Mouse (Mus musculus) myocyte (in vitro differentiated cells): ENCODE data around the gene 1810043G02Rik. TPM values are rescaled to one million over a fixed set of nuclear protein-coding genes. Genes with fewer than 3 reads are reported as not detected.
A peak's percentile ranks its signal among the peaks of the same experiment; 100 is the strongest.

Source experiments
- H3K27me3 ChIP-seq: one replicate; pipeline ENCODE4 v1.6.1; 2011; ENCODE audit not compliant: control insufficient read depth, insufficient read depth, insufficient read length
- H3K36me3 ChIP-seq: one replicate; pipeline ENCODE4 v1.6.1; 2011; ENCODE audit not compliant: control insufficient read depth, insufficient read depth
- H3K4me2 ChIP-seq: one replicate; pipeline ENCODE4 v1.6.1; 2011; ENCODE audit warnings: low read depth, control low read depth
- H3K4me3 ChIP-seq: one replicate; pipeline ENCODE4 v1.5.1; 2011; ENCODE audit warnings: mild to moderate bottlenecking, control low read depth, moderate library complexity
- H3K79me2 ChIP-seq: one replicate; pipeline ENCODE4 v1.6.1; 2011; ENCODE audit not compliant: control insufficient read depth, insufficient read depth
- H3ac ChIP-seq: one replicate; pipeline ENCODE4 v1.6.1; 2011; ENCODE audit not compliant: control insufficient read depth, insufficient read length
- CEBPB ChIP-seq: IDR thresholded peaks from 2 replicates; pipeline ENCODE4 v1.6.1; 2011; ENCODE audit warnings: mild to moderate bottlenecking, moderate library complexity; ENCODE audit not compliant: poor library complexity, insufficient read depth, severe bottlenecking
- E2F4 ChIP-seq: IDR thresholded peaks from one replicate; pipeline ENCODE4 v1.6.1; 2011; ENCODE audit warnings: mild to moderate bottlenecking, control low read depth, moderate library complexity; ENCODE audit not compliant: insufficient read depth
- MAX ChIP-seq: IDR thresholded peaks from one replicate; pipeline ENCODE4 v1.6.1; 2011; ENCODE audit warnings: low read depth, mild to moderate bottlenecking, control low read depth
- MYOD1 ChIP-seq, 3 experiments: IDR thresholded peaks; one replicate each; pipeline ENCODE4 v1.6.1; 2011; ENCODE audit warnings: control low read depth in 2 of 3, low read depth in 2 of 3, mild to moderate bottlenecking in 2 of 3, moderate library complexity in 1 of 3; ENCODE audit not compliant: insufficient read length in 2 of 3, control insufficient read depth in 1 of 3
- MYOG ChIP-seq, 3 experiments: IDR thresholded peaks; one replicate each; pipeline ENCODE4 v1.6.1; 2011; ENCODE audit warnings: control low read depth in 2 of 3, low read depth in 2 of 3, mild to moderate bottlenecking in 2 of 3; ENCODE audit not compliant: insufficient read length in 2 of 3, control insufficient read depth in 1 of 3, insufficient read depth in 1 of 3
- POLR2A ChIP-seq: IDR thresholded peaks from one replicate; pipeline ENCODE4 v1.6.1; 2011; ENCODE audit warnings: low read depth, mild to moderate bottlenecking, control low read depth, moderate library complexity; ENCODE audit not compliant: insufficient read length
- POLR2AphosphoS2 ChIP-seq: IDR thresholded peaks from one replicate; pipeline ENCODE4 v1.6.1; 2011; ENCODE audit warnings: low read depth, control low read depth; ENCODE audit not compliant: insufficient read length
- REST ChIP-seq: IDR thresholded peaks from one replicate; pipeline ENCODE4 v1.6.1; 2011; ENCODE audit warnings: mild to moderate bottlenecking, control low read depth, moderate library complexity; ENCODE audit not compliant: insufficient read depth, insufficient read length
- SRF ChIP-seq: IDR thresholded peaks from one replicate; pipeline ENCODE4 v1.6.1; 2011; ENCODE audit warnings: low read depth; ENCODE audit not compliant: control insufficient read depth, insufficient read length
- TCF12 ChIP-seq: IDR thresholded peaks from one replicate; pipeline ENCODE4 v1.6.1; 2011; ENCODE audit warnings: mild to moderate bottlenecking, control low read depth; ENCODE audit not compliant: poor library complexity, insufficient read depth, severe bottlenecking
- TCF3 ChIP-seq: IDR thresholded peaks from one replicate; pipeline ENCODE4 v1.6.1; 2011; ENCODE audit warnings: low read depth, control low read depth; ENCODE audit not compliant: insufficient read length
- USF1 ChIP-seq: IDR thresholded peaks from one replicate; pipeline ENCODE4 v1.6.1; 2011; ENCODE audit warnings: low read depth, mild to moderate bottlenecking, control low read depth, moderate library complexity
- polyA plus RNA-seq: library from polyadenylated mRNA; unstranded; fragments of >200 nt; fragmentation: generic; extraction: Trizol; gene quantifications from one replicate; pipeline ENCODE4 v1.2.1, GENCODE M21; 2012; ENCODE audit warnings: missing spikeins

1810043G02Rik gene
- polyA plus RNA-seq, 1 experiment: 12.8 TPM

DNA sequence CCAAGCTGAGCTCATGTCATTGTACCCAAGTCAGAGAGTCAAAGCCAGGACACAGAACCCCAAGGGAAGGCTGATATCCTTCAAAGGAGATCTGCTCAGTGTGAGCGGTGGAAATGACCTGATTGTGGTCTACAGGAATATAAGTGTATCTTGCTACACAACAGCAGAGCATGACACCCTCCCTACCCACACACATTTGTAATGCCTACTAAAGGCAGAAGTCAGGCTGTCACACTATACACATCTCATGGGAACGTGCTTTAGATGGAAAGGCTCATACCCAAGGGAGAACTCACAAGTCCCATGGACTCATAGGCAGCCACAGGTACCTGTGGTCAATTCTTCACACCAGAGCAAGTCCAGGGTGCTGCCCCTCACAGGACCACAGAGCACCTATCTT lies 24.0 kb downstream of the 1810043G02Rik start:
- H3K79me2 ChIP-seq: peaks cover 18% of the 10 kb centered on the region
- no peak overlapping the region for H3ac ChIP-seq
- TF ChIP-seq SRF (no peak), TCF3 (no peak), MYOG (IDR thresholded peaks at IDR 0.05; ENCODE audit: control insufficient read depth in 1 of 3, insufficient read depth in 1 of 3, insufficient read length in 2 of 3, low read depth in 2 of 3) (no peak), POLR2AphosphoS2 (no peak), POLR2A (no peak), REST (no peak), MAX (no peak), MYOD1 (IDR thresholded peaks at IDR 0.05; ENCODE audit: control insufficient read depth in 1 of 3, insufficient read length in 2 of 3, low read depth in 2 of 3) (no peak), TCF12 (no peak), E2F4 (no peak), CEBPB (no peak), USF1 (no peak)
- H3K27me3 ChIP-seq: no peaks in the 10 kb centered on the region
- no peak overlapping the region for H3K4me3 ChIP-seq
- H3K4me2 ChIP-seq: no peak overlapping the region
- H3K36me3 ChIP-seq: peaks cover 6% of the 10 kb centered on the region

DNA sequence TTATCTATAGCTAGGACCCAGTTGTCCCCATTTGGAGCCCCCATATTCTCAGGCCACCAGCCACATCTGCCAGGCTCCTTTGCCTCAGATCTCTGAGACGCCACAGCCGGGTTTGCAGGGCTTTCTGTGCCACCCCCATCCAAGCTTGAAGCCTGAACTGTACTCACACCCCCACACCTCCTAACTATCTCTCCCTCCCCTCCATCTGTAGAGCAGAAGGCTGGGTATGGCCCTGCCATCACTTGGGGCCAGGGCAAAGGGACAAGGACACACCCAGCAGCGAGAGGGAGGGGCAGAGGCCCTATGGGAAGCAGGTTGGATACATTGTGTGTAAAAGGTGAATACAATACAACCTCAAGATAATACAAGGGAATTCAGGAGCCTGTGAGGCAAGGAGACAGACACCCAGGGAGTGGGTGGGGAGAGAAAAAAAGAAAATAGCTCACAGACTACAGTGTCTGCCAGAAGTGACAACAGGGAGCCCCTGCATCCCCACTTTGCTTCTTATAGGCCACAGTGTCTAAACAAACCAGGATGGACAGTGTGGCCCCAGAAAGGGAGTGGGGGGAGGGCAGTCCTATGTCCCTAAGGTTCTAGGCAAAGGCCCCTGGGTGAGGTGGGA lies 26.3 kb downstream of the 1810043G02Rik start:
- Histone ChIP-seq H3K4me2 (no peak overlapping the region), H3ac (no peak overlapping the region), H3K4me3 (no peak overlapping the region), H3K79me2 (peaks cover 34% of the 10 kb centered on the region), H3K27me3 (no peaks in the 10 kb centered on the region), H3K36me3 (peaks cover 6% of the 10 kb centered on the region)
- no peak for TF ChIP-seq TCF12
- TF ChIP-seq MAX: no peak
- TF ChIP-seq MYOD1 (IDR thresholded peaks at IDR 0.05; ENCODE audit: control insufficient read depth in 1 of 3, insufficient read length in 2 of 3, low read depth in 2 of 3): no peak
- no peak for TF ChIP-seq TCF3
- no peak for TF ChIP-seq REST
- TF ChIP-seq SRF: no peak
- no peak for TF ChIP-seq MYOG (IDR thresholded peaks at IDR 0.05; ENCODE audit: control insufficient read depth in 1 of 3, insufficient read depth in 1 of 3, insufficient read length in 2 of 3, low read depth in 2 of 3)
- no peak for TF ChIP-seq E2F4
- TF ChIP-seq USF1: no peak
- TF ChIP-seq POLR2A: no peak
- TF ChIP-seq POLR2AphosphoS2: no peak
- no peak for TF ChIP-seq CEBPB

DNA sequence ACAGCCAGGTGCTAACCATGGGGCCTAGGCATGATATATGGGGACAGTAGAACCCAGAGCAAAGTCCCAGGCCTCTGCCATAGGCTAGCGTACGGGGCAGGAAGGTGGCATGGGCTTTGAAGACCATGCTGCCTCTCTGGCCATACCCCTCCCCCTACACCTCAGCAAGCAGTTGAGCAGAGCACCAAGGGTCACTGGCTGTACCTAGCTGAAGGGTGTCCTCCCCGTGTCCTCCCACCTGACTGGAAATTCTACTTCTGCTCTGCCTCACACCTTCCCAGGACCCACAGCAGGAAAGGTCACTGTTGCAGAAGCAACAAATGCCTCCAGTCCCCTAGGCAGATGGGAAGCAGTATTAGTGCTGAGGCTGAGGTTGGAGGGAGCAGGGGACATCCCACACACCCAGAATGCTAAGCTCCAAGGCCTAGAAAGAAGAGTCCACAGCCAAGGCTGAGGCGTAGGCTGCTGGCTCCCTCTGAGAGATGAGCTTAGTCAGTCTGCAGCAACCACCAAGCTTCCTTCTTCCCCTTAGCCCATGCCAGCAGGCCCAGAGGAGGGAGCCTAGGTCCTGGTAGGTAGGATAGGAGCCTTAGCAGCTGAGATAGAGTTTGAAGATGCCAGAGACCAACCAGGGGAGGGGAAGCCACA lies 27.6 kb downstream of the 1810043G02Rik start:
- H3K27me3 ChIP-seq: no peaks in the 10 kb centered on the region
- TF ChIP-seq POLR2A: no peak
- no peak for TF ChIP-seq SRF
- no peak for TF ChIP-seq MYOD1 (IDR thresholded peaks at IDR 0.05; ENCODE audit: control insufficient read depth in 1 of 3, insufficient read length in 2 of 3, low read depth in 2 of 3)
- TF ChIP-seq TCF12: no peak
- peak overlapping the region; percentile 24 for H3K4me2 ChIP-seq
- peaks cover 6% of the 10 kb centered on the region for H3K36me3 ChIP-seq
- H3K4me3 ChIP-seq: no peak overlapping the region
- H3ac ChIP-seq: no peak overlapping the region
- H3K79me2 ChIP-seq: peaks cover 34% of the 10 kb centered on the region

GRCm38 (mm10) chr10:78007203-78007602 lies 28.9 kb downstream of the 1810043G02Rik start:
- H3ac ChIP-seq: no peak overlapping the region
- H3K79me2 ChIP-seq: peaks cover 34% of the 10 kb centered on the region
- peaks cover 1% of the 10 kb centered on the region for H3K36me3 ChIP-seq
- H3K27me3 ChIP-seq: no peaks in the 10 kb centered on the region
- no peak for TF ChIP-seq MYOD1 (IDR thresholded peaks at IDR 0.05; ENCODE audit: control insufficient read depth in 1 of 3, insufficient read length in 2 of 3, low read depth in 2 of 3)
- TF ChIP-seq E2F4: no peak
- no peak for TF ChIP-seq USF1
- no peak for TF ChIP-seq MAX
- no peak for TF ChIP-seq CEBPB
- no peak for TF ChIP-seq SRF
- no peak for TF ChIP-seq TCF12
- no peak for TF ChIP-seq POLR2A
- TF ChIP-seq MYOG (IDR thresholded peaks at IDR 0.05; ENCODE audit: control insufficient read depth in 1 of 3, insufficient read depth in 1 of 3, insufficient read length in 2 of 3, low read depth in 2 of 3): no peak
- no peak for TF ChIP-seq TCF3
- TF ChIP-seq REST: no peak
- TF ChIP-seq POLR2AphosphoS2: no peak
- H3K4me2 ChIP-seq: peak overlapping the region; percentile 86
- H3K4me3 ChIP-seq: no peak overlapping the region

- TF ChIP-seq REST (no peak), POLR2A (no peak), SRF (no peak), USF1 (no peak), MYOG (IDR thresholded peaks at IDR 0.05; ENCODE audit: control insufficient read depth in 1 of 3, insufficient read depth in 1 of 3, insufficient read length in 2 of 3, low read depth in 2 of 3) (no peak), MAX (no peak), CEBPB (no peak), TCF3 (no peak), POLR2AphosphoS2 (no peak), E2F4 (no peak), TCF12 (no peak), MYOD1 (IDR thresholded peaks at IDR 0.05; ENCODE audit: control insufficient read depth in 1 of 3, insufficient read length in 2 of 3, low read depth in 2 of 3) (no peak)
- Histone ChIP-seq H3K4me2 (peak overlapping the region; percentile 86), H3K79me2 (peaks cover 34% of the 10 kb centered on the region), H3K27me3 (no peaks in the 10 kb centered on the region), H3ac (peak overlapping the region; percentile 53), H3K36me3 (no peaks in the 10 kb centered on the region), H3K4me3 (peak overlapping the region; percentile 92)
These were observed 29.8 kb downstream of the 1810043G02Rik start for GRCm38 (mm10) chr10:78008169-78008568.
